Mouse (Mus musculus) left cerebral cortex, adult 11 months (tissue): ENCODE results near the gene Lama5.
"Not testable (repeated sequence)": the region's sequence is repeated elsewhere in the genome, so short reads cannot be mapped to it uniquely, and the experiment has no call there.

Experiments
- DNase-seq: peaks from one replicate; pipeline ENCODE4 v3.0.0; 2022; ENCODE audit warnings: low spot score

The Lama5 gene

DNA sequence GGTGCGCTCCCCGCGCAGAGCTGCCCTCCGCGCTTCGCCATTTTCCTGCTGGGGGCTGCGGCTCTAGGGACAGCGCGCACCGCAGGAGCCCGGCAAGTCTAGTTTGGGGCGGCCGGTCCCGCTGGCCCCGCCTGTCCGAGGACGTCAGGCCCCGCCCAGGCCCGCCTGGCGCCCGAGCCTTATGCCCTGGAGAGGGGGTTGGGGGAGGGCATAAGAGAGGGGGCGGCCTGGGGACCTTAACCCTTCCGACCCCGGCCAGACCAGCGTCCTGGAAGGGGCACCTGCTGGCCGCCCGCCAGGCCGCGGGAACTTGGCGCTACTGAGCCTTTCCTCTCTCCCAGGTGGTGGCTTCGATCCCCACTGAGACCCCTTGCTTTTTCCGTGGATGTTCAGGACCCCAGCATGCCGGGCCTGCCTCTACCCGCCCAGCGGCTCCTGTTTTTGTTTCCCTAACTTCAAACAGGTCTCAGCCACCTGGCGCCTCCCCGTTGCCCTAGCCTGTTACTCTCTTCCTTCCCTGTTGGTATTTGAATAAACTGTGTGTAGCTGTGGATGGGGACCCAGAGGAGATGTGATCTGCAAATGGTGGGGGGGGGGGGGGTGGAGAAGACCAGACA is at the start of gene Lama5:
Lama5 (minus strand) TSS at position 98 of the 617 bp plus-strand sequence.
- no peak for DNase-seq

DNA sequence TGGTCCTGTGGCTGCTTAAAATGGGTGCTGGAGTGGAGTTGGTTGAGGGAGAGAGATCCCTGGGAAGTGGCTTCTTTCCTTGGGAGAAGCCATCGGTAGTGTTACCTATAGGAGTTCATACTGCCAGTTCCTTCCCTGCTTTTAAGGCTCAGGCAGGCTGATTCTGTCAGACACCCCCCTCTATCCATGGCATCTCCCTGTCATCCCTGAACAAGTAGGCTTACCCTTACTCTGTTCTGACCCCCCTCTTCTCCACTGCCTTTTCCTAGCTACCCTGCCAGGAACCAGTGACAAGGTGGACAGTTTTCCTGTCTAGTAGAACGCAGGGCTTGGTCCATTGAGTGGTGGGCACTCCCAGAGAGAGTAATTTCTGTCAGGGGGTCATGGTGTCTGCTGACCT is 48.9 kb upstream of the Lama5 start:
- no peak for DNase-seq

DNA sequence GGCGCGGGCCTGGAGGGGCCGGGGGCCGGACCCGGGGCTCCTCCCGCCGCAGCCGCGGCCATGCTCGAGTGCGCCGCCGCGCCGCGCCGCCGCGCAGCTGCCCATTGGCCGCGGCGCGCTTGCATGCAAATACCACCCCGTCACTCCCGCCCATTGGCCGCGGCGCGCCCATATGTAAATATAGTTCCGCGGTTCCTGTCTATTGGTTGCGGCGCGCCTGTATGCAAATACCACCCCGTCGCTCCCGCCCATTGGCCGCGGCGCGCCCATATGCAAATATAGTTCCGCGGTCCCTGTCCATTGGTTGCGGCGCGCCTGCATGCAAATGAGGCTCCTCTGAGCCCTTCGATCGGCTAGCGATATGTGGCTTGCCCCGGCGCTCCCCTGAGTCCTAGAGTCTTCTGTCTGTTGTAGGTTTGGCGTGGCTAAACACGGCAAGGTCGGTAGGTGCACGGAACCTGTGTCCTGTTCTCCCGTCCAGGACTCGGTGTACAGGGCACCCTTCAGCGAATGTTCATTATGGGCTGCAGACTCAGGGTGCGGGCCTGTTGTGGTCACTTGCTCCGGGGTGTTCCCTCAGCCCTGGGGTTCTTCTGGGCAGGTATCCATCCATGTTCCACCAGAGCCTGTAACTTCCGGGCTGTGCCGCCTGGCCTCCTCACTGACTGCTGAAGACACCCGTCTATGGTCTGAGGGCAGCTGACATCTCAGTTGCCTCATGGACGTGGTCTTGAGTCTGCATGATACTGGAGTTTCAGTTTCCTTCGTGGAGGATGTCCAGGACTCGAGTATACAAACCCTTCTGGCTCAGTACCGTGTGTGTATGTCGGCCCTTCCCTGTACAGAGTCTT is 48.0 kb upstream of the Lama5 start, which contains the start of gene Cables2:
Cables2 (minus strand) TSS at position 103 of the 851 bp plus-strand sequence.
- DNase-seq, result peak; percentile 93

DNA sequence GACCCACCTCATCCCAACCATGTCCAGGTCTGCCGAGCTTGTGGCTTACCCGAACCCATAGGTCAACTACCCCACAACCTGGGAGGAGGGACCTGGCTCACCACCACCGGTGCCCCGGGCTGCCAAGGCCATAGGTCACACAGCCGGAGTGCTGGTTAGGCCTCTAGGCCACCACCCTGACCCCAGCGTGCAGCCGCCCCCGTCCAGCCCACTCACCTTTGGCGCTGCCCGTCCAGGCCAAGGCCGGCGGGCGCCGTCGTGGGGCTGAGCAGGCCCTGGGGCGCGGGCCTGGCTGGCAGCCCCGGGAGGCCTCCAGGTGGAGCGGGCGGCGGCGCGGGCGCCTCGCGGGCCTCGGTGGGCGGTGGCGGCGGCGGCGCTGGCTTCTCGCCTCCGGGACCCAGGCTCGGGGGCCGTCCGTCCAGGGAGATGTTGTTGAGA is 47.2 kb upstream of the Lama5 start:
- no peak for DNase-seq

DNA sequence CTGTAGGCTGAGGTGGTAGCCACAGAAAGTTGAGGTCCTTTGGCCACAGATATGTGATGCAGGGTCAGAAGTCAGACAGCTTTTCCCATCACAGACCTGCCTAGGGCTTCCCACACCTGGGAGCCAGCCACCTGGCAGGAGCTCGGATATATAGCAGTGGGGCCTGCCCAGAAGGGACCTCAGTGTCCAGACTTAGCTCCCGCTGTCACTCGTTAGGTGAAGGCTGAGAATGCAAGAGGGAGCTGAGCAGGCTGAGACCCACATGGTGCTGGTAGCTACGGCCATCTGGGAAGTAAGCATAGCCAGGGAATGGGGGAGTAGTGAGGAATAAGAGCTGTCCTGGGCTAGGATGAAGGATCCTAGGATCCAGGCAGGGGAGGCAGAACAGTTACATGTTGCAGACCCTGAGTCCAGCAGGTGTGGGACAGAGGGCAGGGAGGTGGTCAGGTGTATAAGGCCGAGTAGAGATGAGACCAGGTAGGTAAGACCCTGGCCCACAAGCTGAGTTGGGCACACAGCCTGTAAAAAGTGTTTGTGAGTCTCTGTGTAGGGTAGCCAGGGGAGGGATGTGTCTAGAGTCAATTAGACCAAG is 46.2 kb upstream of the Lama5 start:
- DNase-seq, result no peak

DNA sequence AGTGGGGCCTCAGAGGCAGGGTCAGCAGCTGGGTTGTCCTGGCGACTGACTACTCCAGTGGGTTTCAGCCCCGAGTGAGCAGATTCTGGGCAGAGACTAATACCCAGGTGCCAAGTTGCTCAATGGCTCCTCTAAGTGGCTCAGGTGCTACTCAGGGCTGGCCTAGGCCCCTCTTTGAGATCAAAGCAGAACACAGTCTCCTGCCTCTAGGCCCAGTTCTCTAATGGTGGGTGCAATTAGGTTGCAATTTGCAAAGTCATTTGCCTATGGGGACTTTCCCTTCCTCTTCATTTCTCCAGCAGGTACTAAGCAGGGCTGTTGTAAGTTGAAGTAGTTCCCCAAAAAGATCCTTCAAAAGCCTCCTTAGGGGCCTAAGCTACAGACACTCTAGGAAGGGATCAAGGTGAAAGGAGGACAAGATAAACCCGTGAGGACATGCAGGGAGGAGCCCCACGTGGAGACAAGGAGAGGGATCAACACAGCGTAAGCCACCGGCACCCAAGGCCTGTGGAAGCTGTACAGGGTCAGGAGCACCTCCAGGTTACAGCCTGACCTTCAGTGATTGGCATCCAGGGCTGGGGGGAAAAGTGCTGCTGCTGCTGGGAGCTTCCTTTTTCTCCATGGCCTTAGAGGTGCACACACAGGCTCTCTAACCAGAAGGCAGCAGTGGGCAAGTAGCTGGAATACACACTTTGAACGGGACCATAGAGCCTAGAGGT is 45.0 kb upstream of the Lama5 start:
- no peak for DNase-seq

DNA sequence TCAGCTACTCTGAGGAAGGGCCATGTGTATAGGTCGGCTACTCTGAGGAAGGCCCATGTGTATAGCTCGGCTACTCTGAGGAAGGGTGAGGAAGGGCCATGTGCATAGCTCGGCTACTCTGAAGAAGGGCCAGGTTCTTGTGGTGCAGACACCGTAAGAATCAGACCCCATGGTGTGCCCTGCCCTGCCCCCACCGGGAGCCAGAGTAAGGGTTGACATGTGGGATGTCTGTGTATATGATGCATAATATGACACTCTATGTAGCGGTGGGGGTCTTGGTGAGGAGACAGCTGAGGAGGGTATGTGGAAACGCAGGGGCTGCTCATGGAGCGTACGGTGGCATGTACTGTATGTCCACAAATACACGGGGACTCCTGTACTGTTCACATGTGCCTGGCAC is 43.7 kb upstream of the Lama5 start:
- no peak for DNase-seq

DNA sequence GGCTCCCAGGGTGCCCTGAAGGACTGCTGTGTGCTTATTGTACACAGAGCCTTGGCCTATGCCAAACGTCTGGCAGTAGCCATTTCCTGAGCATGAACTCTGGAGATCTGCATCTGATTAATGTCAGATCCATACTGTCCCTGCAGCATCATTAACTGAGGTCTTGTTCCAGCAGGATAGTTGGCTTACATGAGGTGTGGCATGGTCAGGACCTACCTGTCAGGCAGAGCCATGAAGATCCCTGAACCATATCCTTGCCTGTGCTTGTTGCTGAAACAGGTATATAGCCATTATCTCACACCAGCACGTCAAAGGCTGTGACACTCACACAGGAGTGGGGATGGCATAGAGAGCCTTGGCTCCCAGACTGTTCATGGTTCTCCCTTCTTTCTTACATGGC is 42.3 kb upstream of the Lama5 start:
- DNase-seq, result no peak

DNA sequence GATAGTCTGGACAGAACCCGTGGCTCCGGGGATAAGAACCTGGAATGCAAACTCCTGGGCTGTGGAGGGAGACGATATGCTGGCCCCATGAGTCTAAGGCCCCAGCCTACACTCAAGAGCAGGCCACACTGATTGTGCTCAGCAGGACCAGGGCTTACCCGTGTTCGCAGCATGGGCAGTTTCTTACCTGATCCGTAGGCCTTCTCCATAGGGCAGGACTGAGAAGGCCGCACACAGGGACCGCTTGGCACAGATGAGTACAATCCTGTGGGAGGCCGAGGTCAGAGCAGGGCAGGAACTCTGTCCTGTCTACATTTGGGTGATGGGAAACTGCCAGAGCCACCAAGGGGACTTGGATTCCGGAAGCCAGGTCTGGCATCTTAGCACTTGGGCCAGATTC is 37.2 kb upstream of the Lama5 start:
- DNase-seq, result no peak

DNA sequence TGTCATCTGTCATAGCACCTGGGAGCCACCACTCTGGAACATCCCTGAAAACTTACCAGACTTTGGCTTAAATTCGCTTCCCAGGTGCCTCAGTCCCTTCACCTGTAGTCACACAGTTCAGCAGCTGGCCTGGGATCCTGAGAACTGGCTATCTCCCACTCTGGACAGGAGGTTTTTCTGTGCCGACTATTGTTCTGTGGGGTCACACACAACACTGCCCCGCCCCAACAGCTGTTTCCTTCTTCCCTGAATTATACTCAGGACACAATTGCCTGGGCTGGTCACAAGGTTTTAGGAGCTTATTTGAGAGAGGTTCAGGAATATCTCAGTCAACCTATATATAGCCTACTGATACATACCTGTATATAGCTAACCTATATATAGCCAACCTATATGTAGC is 36.8 kb upstream of the Lama5 start:
- DNase-seq, result no peak

DNA sequence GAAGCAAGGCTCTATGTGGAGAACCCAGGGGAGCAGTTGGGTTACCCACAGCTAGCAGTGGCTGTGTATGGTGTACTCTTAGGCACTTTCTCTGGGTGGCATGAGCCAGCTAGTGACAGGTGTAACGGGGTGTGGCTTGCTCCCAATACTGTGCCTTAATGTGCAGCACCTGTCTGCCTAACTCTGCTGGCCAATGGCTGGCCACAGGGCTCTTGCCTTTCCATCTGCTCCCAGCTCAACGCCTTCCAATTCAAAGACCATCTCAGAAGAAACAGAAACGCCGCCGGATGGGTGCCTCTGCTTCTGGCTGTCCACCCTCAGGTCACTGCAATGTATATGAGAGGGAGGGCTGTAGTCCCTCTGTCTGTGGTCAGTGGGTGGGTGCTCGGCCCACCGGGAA is 36.2 kb upstream of the Lama5 start:
- no peak for DNase-seq

DNA sequence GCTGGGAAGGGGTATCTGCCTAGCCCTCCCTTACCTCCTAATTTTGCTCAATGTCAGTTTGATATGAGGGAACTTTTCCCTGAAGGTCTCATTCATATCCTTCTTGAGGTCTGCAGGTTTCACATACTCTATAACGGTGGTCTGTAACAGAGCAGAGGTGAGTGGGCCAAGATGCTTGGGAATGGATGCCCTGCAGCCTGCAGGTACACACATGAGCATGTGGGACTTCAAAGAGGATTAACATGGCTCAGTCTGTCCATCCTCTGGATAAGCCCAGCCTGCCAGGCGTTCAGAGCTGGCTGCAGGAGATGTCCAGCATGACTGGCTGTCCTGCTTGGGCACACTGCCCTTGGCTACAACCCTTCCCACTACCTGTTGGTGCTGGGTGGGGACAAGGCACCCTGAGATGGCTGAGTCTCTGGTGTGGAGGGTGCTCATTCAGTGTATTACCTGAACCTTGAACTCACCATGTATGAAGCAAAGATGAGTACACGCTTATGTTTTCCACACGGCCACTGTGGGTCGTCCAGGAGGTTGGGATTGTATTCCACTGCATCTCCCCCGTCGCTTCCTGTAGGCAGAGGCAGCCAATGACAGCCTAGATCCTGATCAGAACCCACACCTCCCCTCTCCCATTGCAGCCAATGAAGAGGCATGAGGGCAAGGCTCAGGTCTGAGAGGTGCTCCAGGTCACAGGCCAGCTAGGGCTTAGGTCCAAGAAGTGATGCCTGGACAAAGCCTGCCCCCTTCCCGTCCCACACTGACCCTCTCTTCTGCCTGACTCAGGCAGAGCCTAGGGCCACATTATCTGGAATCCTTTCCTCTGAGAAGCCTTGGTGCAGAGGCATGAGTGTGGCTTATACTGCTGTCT is 35.2 kb upstream of the Lama5 start:
- no peak for DNase-seq

DNA sequence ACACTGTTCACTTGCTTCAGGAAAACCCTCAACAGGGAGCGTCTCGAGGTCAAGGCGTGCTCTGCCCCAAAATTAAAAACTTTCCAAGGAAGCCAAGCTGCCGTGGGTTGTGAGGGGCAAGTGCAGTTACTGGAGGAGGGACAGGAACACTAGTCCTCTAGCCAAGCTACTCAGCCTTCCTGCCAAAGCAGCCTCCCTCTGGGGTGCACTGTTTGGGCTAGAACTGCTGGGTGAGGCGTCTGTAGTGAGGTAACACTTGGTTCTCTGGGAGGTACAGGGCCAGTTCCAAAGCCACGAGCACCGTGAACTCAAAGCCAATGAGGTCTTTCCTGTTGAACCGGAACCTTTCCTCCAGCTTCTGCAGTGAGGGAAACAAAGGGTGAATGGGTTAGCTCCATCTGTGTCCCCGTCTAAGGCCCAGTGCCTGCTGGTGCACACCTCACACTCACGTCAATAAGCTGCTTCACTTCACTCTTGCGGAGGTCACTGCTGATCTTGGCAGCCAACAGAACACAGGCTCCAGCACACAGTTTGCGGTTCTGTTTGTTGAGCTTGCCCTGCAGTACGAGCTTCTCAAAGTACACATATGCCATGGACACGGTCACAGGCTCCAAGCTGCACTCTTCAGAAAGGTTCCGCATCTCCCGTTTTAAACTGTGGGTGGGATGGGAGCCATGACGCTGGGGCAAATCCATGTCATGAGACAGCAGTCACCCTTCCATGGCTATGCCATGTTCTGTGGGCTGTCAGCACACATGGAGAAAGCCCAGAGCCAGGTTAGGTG is 34.4 kb upstream of the Lama5 start:
- not testable (repeated sequence) for DNase-seq

DNA sequence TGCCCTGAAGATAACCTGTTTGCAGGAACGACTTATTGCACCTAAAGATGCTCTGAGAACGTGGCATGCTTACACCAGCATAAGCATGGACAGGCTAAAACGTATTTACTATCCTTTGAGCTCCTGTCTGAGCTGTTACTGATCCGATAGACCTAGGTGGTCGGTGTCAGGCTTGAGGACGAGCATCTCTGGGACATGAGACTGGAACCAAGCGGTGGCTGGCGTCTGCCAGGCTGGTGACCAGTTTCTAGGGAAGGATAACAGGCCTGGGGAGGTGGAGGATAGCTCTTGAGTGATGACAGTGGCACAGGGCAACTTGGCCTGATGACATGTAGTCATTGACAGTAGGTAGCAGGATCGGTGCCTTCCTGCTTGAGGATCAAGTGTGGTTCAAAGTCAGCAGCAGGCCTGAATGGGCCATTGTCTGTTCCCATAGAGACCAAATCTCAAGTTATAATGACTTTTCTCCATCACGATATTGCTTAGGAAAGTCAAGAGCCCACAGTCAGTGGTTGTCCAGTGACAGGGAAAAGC is 33.4 kb upstream of the Lama5 start:
- DNase-seq, result not testable (repeated sequence)

DNA sequence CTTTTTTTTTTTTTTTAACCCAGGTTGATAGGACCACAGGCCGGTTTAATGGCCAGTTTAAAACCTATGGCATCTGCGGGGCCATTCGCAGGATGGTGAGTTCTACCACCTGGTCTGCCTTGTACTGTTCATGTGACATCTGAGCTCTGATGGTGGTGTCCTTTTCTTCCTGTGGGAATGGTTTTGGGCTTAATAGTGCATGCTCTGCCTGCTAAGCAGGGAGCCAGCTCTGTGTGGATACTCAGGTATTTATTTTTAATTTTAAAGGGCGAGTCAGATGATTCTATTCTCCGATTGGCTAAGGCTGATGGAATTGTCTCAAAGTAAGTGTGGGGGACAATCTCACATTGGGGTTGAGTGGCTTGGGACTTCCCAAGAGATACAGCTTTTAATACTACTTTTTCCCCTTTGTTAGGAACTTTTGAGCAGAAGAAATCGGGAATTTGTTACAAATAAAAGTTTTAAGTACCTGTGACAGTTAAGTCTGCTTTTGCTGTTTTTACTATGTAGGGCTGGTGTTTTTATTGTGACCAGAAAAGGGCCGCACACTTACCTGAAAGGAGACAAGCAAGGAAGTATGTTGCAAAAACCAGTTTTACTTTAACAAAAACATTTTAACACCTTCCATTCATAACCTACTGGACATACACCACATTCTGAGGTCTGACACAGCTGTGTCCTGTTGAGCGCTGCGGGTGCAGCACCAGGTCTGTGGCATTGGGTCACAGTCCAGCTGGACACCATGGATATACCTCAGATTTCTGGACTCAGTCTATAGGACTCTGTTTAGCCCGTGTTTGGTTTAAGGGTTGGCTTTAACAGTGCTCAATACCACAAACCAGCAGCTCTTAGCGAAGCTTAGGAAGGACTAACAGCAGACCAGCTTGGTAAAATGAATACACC is 32.6 kb upstream of the Lama5 start:
- no peak for DNase-seq

DNA sequence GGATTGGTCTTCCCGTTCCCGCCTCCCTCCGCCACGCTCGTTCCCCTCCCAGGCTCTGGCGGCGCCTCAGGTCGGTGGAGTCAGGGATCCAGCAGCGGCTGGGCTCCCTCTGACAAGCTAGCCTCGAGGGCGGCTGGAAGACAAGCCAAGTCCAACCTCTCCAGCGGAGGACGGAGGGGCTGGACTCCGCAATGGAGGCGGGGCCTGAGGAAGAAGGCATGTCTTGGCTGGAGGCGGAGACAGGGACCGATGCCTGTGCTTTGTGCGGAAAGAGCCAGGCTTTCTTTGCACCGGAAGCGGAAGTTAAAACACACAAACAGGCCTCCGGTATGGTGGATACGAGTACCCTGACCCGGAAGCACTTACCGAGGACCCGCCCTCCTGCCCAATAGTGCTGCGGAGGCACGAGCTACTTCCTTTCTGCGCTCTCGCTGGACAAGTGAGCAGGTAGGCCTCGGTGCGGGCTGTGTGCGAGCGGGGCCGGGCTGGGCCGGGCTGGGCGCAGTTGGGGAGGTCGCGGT is 31.4 kb upstream of the Lama5 start, which contains the start of gene Rps21:
Rps21 (plus strand) TSS at position 377 of the 521 bp plus-strand sequence.
- DNase-seq, result peak; percentile 98

DNA sequence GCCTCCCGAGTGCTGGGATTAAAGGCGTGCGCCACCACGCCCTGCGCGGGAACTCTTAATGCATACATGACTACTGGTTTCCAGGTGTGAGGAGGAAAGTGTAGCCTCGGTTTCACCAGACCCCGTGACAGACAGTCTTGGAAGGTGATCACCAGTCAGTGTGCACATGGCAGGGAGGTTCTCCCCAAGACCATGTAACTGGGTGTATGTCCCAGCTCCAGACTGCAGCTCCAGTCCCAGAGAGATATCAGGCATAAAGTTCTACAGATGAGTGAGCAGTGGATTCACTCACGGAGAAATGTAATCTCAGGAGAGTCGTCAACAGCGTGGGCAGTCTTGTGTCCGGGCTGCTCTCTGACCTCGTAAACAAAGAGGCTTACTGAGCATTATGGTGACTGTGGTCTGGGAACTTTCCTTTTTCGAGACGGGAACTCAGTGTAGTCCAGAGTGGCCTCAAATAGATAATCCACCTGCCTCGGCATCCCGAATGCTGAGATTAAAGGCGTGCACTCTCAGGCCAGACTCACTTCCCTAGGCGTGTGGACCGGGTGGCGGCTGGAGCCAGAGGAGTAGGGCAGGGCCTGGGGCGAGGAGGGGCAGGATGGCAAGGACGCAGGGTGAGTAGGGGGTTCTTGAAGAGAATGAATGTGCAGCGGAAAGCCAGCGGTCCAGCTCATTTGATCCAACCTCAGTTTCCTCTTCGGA is 30.8 kb upstream of the Lama5 start:
- no peak for DNase-seq

DNA sequence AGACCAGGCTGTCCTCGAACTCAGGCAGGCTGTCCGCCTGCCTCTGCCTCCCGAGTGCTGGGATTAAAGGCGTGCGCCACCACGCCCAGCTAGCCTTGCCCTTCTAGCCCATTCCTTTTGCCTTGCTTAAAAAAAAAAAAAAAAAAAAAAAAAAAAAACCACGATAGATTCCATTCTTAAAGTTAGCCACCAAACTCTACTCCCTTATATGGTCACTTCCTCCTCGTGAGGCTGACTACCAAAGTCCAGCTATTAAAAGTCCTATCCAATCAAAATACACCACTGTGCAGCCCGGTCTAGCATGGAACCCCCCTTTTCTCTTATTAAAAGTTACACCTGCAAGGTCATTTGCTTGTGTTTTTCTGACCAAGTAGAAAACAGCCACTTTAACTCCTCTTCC is 30.0 kb upstream of the Lama5 start:
- no peak for DNase-seq
